Mouse (Mus musculus): ENCODE data around the gene Pak1ip1.

GRCm38 (mm10) chr13:40988418-40988817, 12.4 kb upstream of the Pak1ip1 start:
- TF ChIP-seq CTCF (IDR thresholded peaks at IDR 0.05) (no peak), EP300 (IDR thresholded peaks at IDR 0.05) (no peak)

Data from lung, postnatal 0 days (tissue).